Mouse (Mus musculus) embryonic facial prominence, embryonic 13.5 days (tissue): ENCODE results near the gene Rrp9. TPM values are rescaled to one million over a fixed set of nuclear protein-coding genes. Genes with fewer than 3 reads are reported as not detected.
A peak's percentile ranks its signal among the peaks of the same experiment; 100 is the strongest.

ENCODE experiments used
- ATAC-seq: fragments of 200-750 bp; cut with Nextera tagmentation; 2 replicates; pipeline ENCODE4 v1.8.0; 2017; ENCODE audit warnings: low read depth; ENCODE audit not compliant: insufficient number of reproducible peaks, insufficient read depth, low FRiP score, low TSS enrichment
- H3K27ac ChIP-seq: fragments of 300-500 bp; sonication (generic); 2 replicates; pipeline ENCODE4 v1.5.1; 2015; ENCODE audit warnings: moderate library complexity, mild to moderate bottlenecking, inconsistent platforms
- H3K27me3 ChIP-seq: fragments of 300-500 bp; sonication (generic); 2 replicates; pipeline ENCODE4 v1.6.1; 2015; ENCODE audit warnings: mild to moderate bottlenecking, inconsistent platforms
- H3K36me3 ChIP-seq: fragments of 300-500 bp; sonication (generic); 2 replicates; pipeline ENCODE4 v1.6.1; 2015; ENCODE audit warnings: mild to moderate bottlenecking, inconsistent platforms
- H3K4me1 ChIP-seq: fragments of 300-500 bp; sonication (generic); 2 replicates; pipeline ENCODE4 v1.6.1; 2015; ENCODE audit warnings: inconsistent platforms
- H3K4me2 ChIP-seq: fragments of 300-500 bp; sonication (generic); 2 replicates; pipeline ENCODE4 v1.6.1; 2015; ENCODE audit warnings: moderate library complexity, mild to moderate bottlenecking, inconsistent platforms
- H3K4me3 ChIP-seq: fragments of 300-500 bp; sonication (generic); 2 replicates; pipeline ENCODE4 v1.5.1; 2015; ENCODE audit warnings: mild to moderate bottlenecking, inconsistent platforms
- H3K9ac ChIP-seq: fragments of 300-500 bp; sonication (generic); 2 replicates; pipeline ENCODE4 v1.6.1; 2015; ENCODE audit warnings: mild to moderate bottlenecking, inconsistent platforms
- H3K9me3 ChIP-seq: fragments of 300-500 bp; sonication (generic); 2 replicates; pipeline ENCODE4 v1.6.1; 2016; ENCODE audit warnings: inconsistent platforms
- WGBS: fragments of 180-500 bp; shearing (Covaris S2); methylation state at CpG from one replicate; pipeline ENCODE4 v1.1.7; 2015; ENCODE audit warnings: mixed read lengths; 5-methylcytosine and 5-hydroxymethylcytosine counted together
- polyA plus RNA-seq: library from polyadenylated mRNA; unstranded; fragments of >200 nt; fragmentation: Nextera tagmentation; extraction: Ambion mirVana; gene quantifications from 2 replicates; pipeline ENCODE4 v1.2.1, GENCODE M21; 2015

Rrp9 gene
- polyA plus RNA-seq, 1 experiment from 2014 or later, result 49.8 TPM

- peaks cover 35% of the 10 kb centered on the region for H3K36me3 ChIP-seq
- WGBS, result 48% methylated on average over 9 of the region's 9 CpGs
Observed at GRCm38 (mm10) chr9:106457163-106457559, 18.6 kb upstream of the Rrp9 start.

DNA sequence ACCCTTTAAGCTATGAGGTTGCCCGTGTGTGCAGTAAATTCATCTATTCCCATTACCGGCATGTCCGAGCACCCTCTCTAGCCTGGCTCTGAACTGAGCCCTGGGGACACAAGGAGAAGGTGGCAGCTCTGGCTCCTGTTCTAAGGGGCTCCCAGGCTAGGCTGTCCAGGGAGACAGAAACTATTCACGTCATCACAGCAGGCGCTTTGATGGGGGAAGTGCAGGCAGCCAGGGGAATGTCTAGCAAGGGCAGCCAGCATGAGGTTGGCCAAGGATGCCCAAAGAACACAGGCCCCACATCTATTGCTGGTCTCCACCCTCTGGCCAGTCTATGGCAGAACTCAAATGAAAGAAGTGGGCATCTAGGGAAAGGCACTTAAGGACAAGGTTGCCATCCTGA is 17.8 kb upstream of the Rrp9 start:
- Histone ChIP-seq H3K4me2 (no peak overlapping the region), H3K36me3 (peaks cover 40% of the 10 kb centered on the region), H3K27me3 (no peaks in the 10 kb centered on the region), H3K27ac (no peak overlapping the region), H3K9ac (no peak overlapping the region), H3K4me3 (no peak overlapping the region), H3K4me1 (peaks cover 64% of the 10 kb centered on the region), H3K9me3 (no peaks in the 10 kb centered on the region)
- 71% methylated on average over 5 of the region's 5 CpGs for WGBS
- no peak for ATAC-seq

More at GRCm38 (mm10) chr9:106457163-106457559, 18.6 kb upstream of the Rrp9 start:
- Histone ChIP-seq H3K4me1 (peaks cover 72% of the 10 kb centered on the region), H3K27ac (peak overlapping the region; percentile 92), H3K9me3 (no peaks in the 10 kb centered on the region), H3K27me3 (no peaks in the 10 kb centered on the region), H3K4me2 (peak overlapping the region; percentile 97), H3K4me3 (peak overlapping the region; percentile 69), H3K9ac (peak overlapping the region; percentile 85)
- ATAC-seq, result no peak

GRCm38 (mm10) chr9:106459946-106460345 is 15.8 kb upstream of the Rrp9 start:
- Histone ChIP-seq H3K27me3 (peaks cover 11% of the 10 kb centered on the region; the same call in 1 of the 2 replicates), H3K27ac (no peak overlapping the region), H3K4me1 (peaks cover 60% of the 10 kb centered on the region), H3K4me3 (no peak overlapping the region), H3K9ac (no peak overlapping the region), H3K36me3 (peaks cover 55% of the 10 kb centered on the region), H3K9me3 (no peaks in the 10 kb centered on the region), H3K4me2 (no peak overlapping the region)
- ATAC-seq, result no peak
- WGBS, result 81% methylated on average over 15 of the region's 15 CpGs

- H3K9ac ChIP-seq, result no peak overlapping the region
- H3K27me3 ChIP-seq, result peaks cover 11% of the 10 kb centered on the region; the same call in 1 of the 2 replicates
- no peak overlapping the region for H3K27ac ChIP-seq
- H3K4me2 ChIP-seq, result no peak overlapping the region
- peaks cover 55% of the 10 kb centered on the region for H3K36me3 ChIP-seq
- no peak overlapping the region for H3K4me3 ChIP-seq
- peaks cover 59% of the 10 kb centered on the region for H3K4me1 ChIP-seq
- H3K9me3 ChIP-seq, result no peaks in the 10 kb centered on the region
- WGBS, result 66% methylated on average over 18 of the region's 18 CpGs
- no peak for ATAC-seq
Observed at GRCm38 (mm10) chr9:106460401-106461025, 15.2 kb upstream of the Rrp9 start.

- H3K4me2 ChIP-seq, result no peak overlapping the region
- no peaks in the 10 kb centered on the region for H3K9me3 ChIP-seq
- H3K27me3 ChIP-seq, result peaks cover 11% of the 10 kb centered on the region
- WGBS, result 89% methylated on average over 9 of the region's 9 CpGs
- no peak overlapping the region for H3K27ac ChIP-seq
- no peak overlapping the region for H3K4me3 ChIP-seq
- H3K36me3 ChIP-seq, result peaks cover 55% of the 10 kb centered on the region
- peaks cover 59% of the 10 kb centered on the region for H3K4me1 ChIP-seq
- no peak overlapping the region for H3K9ac ChIP-seq
- no peak for ATAC-seq
Observed at GRCm38 (mm10) chr9:106461026-106461415, 14.7 kb upstream of the Rrp9 start.

DNA sequence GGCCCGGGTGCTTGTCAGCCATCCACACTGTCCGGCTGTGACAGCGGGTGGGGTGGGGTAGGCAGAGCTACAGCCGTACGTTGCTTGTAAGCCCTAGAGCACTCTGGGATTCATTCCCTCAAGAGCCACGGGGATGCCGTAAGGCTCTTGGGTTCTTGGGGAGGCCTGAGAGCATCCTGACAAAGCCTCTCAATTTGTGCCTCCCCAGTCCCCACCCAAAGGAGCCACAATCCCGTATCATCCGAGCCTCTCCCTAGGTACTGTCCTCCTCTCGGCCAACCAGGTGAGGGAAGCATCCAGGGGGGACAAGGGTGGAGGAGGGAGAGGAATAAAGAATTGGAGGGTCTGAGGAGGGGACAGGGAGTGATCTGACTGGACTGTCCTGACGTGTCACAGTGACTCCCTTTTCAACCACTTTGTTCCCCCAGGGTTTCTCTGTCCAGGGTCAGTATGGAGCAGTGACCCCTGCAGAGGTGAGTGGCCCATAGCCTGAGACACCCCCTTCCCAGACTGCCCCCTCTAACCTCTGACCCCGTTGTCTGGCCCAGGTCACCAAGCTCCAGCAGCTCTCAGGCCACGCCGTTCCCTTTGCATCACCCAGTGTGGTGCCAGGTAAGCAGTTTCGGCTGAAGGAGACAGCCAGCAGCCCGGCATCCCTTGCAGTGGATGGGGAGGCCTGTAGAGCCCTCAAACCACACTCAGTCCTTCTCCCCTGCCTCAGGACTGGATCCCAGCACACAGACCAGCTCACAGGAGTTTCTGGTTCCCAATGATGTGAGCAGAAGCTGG is 13.9 kb upstream of the Rrp9 start:
- Histone ChIP-seq H3K27ac (no peak overlapping the region), H3K9me3 (no peaks in the 10 kb centered on the region), H3K4me3 (no peak overlapping the region), H3K27me3 (peaks cover 11% of the 10 kb centered on the region), H3K36me3 (peaks cover 55% of the 10 kb centered on the region), H3K9ac (no peak overlapping the region), H3K4me2 (no peak overlapping the region), H3K4me1 (peaks cover 52% of the 10 kb centered on the region)
- WGBS, result 78% methylated on average over 16 of the region's 16 CpGs
- ATAC-seq, result no peak

DNA sequence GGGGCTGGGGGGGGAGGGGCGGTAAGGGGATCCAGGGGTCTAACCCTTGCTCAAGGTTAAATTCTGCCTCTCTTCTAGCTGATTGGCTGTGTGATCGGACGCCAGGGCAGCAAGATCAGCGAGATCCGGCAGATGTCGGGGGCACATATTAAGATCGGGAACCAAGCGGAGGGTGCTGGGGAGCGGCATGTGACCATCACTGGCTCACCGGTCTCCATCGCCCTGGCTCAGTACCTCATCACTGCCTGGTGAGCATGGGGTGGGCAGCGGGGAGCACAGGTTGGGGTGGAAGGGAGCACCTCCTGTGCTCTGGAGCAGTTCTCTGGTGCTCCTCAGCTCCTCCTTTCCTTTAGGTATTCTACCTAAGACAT is 13.3 kb upstream of the Rrp9 start:
- Histone ChIP-seq H3K4me3 (no peak overlapping the region), H3K36me3 (peaks cover 55% of the 10 kb centered on the region), H3K4me1 (peaks cover 46% of the 10 kb centered on the region), H3K27me3 (peaks cover 11% of the 10 kb centered on the region), H3K4me2 (no peak overlapping the region), H3K27ac (no peak overlapping the region), H3K9ac (no peak overlapping the region), H3K9me3 (no peaks in the 10 kb centered on the region)
- WGBS, result 89% methylated on average over 12 of the region's 12 CpGs
- ATAC-seq, result no peak

GRCm38 (mm10) chr9:106463122-106464063 is 12.4 kb upstream of the Rrp9 start:
- H3K36me3 ChIP-seq, result peaks cover 49% of the 10 kb centered on the region
- no peaks in the 10 kb centered on the region for H3K9me3 ChIP-seq
- no peak overlapping the region; the same call in 1 of the 2 replicates for H3K27ac ChIP-seq
- no peak overlapping the region for H3K4me3 ChIP-seq
- ATAC-seq, result no peak
- H3K4me1 ChIP-seq, result peaks cover 36% of the 10 kb centered on the region
- H3K9ac ChIP-seq, result 0 out of 2 replicates have a peak overlapping the region, but pooled peaks have one; percentile 16
- WGBS, result 80% methylated on average over 21 of the region's 21 CpGs
- H3K4me2 ChIP-seq, result no peak overlapping the region
- H3K27me3 ChIP-seq, result peaks cover 11% of the 10 kb centered on the region

DNA sequence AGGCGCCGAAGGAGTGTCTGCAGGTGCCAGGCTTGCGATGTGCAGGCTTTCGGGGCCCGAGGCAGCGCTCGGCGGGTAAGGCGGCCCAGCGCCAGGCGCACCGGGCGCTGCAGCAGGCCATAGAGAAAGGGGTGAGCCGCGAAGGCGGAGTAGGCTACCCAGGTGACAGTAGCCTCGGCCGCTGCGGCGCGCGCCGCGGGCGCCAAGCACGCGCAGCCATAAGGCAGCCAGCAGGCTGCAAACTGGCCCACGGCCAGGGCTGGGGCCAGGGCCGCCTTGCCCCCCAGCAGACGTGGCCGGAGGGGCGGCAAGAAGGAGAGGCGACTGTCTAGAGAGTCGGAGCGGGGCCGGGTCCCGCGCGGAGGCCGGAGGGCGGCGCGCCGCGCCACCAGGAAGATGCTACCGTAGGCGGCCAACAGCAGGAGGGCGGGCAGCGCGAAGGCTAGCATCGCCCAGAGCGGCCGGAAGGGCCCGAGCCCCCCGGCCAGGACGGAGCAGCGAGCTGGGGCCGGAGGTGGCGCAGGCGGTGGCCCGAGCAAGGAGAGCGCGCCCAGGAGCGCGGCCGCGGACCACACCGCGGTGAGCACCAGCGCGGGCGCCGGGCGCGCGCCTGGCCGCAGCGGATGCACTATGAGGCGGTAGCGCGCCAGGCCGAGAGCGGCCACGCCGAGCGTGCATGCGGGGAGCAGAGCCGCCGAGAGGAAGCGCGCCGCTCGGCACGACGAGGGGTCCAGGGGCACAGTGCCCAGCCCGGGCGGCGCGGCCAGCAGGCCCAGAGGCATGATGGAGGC is 10.8 kb upstream of the Rrp9 start:
- peaks cover 11% of the 10 kb centered on the region for H3K27me3 ChIP-seq
- H3K9me3 ChIP-seq, result no peaks in the 10 kb centered on the region
- H3K4me3 ChIP-seq, result peak overlapping the region; percentile 59
- peak overlapping the region; percentile 98 for H3K4me2 ChIP-seq
- H3K27ac ChIP-seq, result no peak overlapping the region
- peaks cover 25% of the 10 kb centered on the region for H3K4me1 ChIP-seq
- H3K36me3 ChIP-seq, result peaks cover 41% of the 10 kb centered on the region
- 3% methylated on average over 99 of the region's 99 CpGs for WGBS
- H3K9ac ChIP-seq, result peak overlapping the region; percentile 77
- peak; percentile 23; the same call in 1 of the 2 replicates for ATAC-seq

- H3K9me3 ChIP-seq, result no peaks in the 10 kb centered on the region
- peak within 1 kb of the TSS; percentile 77 for H3K9ac ChIP-seq
- peaks cover 19% of the 10 kb centered on the region for H3K4me1 ChIP-seq
- peak within 1 kb of the TSS; percentile 98 for H3K4me2 ChIP-seq
- no peak for ATAC-seq
- H3K4me3 ChIP-seq, result peak within 1 kb of the TSS; percentile 59
- peaks cover 34% of the 10 kb centered on the region for H3K36me3 ChIP-seq
- H3K27ac ChIP-seq, result no peak within 1 kb of the TSS
- WGBS, result 33% methylated on average over 26 of the region's 26 CpGs
- H3K27me3 ChIP-seq, result peaks cover 11% of the 10 kb centered on the region
Observed at GRCm38 (mm10) chr9:106465571-106466200, 10.1 kb upstream of the Rrp9 start, which contains the start of gene Gpr62. Gene Gpr62, minus strand, starts transcription at chr9:106465938.
